9 mouse cellular contexts compared by ENCODE assay signal in the genomic region with DNA sequence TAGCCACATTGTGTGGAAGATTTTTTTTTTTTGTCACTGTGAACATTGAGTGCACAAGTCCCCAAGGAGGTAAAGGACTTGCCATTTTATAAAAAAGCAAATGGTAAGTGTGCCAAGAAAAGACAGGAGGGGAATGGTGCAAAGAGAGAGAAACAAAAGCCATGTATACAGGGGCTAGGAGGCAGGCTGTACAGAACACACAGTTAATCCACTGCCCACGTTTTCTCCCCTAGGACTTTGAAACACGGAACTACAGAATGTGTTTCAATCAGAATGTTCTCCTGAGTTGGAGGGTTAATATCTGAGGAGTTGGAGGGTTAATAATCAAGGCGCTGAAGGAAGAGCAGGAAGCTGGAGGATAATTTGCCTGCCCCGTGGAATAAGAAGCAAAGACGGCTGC.
DNase-seq lines count a peak whose midpoint lies in the region; ATAC-seq lines count a peak whose summit lies in the region.
"Had no signal": no experiment of that assay in that cellular context is flagged by ENCODE, and none has a peak within 500 bp of the region (broad histone marks: within the 10 kb centered on the region; RNA-seq: fewer than 3 reads in every experiment).

No protein-coding gene starts in this region.

- no peaks in the 10 kb centered on the region for H3K4me1 ChIP-seq in heart, embryonic 15.5 days (replicated peaks)
- peaks cover 12% of the 10 kb centered on the region; the same call in 1 of the 2 replicates for H3K4me1 ChIP-seq in limb, embryonic 12.5 days (replicated peaks)

- peak overlapping the region; percentile 21; the same call in 1 of the 2 replicates for H3K4me2 ChIP-seq in heart, embryonic 15.5 days
- peak overlapping the region; percentile 41 for H3K4me2 ChIP-seq in limb, embryonic 12.5 days

- no peaks in the 10 kb centered on the region for H3K27me3 ChIP-seq in heart, embryonic 15.5 days
- no peaks in the 10 kb centered on the region for H3K27me3 ChIP-seq in limb, embryonic 12.5 days

- DNase-seq in heart, postnatal 36 days: no peak
- DNase-seq in retina, embryonic 14.5 days (ENCODE audit: low spot score): peak; percentile 15
- no peak for DNase-seq in retina, postnatal 1 day
- no peak for DNase-seq in thymus, postnatal 10 days (ENCODE audit: low spot score in 2 of 2)
- no peak for DNase-seq in thymus, postnatal 36 days
- DNase-seq: cerebellum, postnatal 14 days had no signal

- H3K27ac ChIP-seq in heart, embryonic 15.5 days: no peak overlapping the region
- no peak overlapping the region for H3K27ac ChIP-seq in limb, embryonic 12.5 days

- no peaks in the 10 kb centered on the region for H3K36me3 ChIP-seq in heart, embryonic 15.5 days
- H3K36me3 ChIP-seq in limb, embryonic 12.5 days: no peaks in the 10 kb centered on the region

- H3K9ac ChIP-seq in heart, embryonic 15.5 days: no peak overlapping the region
- H3K9ac ChIP-seq in limb, embryonic 12.5 days (replicated peaks): no peak overlapping the region

- WGBS in heart, embryonic 15.5 days: 46% methylated on average over 5 of the region's 5 CpGs
- 36% methylated on average over 5 of the region's 5 CpGs for WGBS in limb, embryonic 12.5 days

- no peak for ATAC-seq in heart, embryonic 15.5 days (replicated peaks; ENCODE audit: insufficient number of reproducible peaks, insufficient read depth, low FRiP score, low read depth)
- no peak for ATAC-seq in limb, embryonic 12.5 days (ENCODE audit: insufficient number of reproducible peaks, insufficient read depth, low FRiP score, low TSS enrichment, low read depth)
- no peak for ATAC-seq in inflammation-experienced regulatory T-cells, adult 6 months

- H3K9me3 ChIP-seq in heart, embryonic 15.5 days (replicated peaks): no peaks in the 10 kb centered on the region
- no peaks in the 10 kb centered on the region for H3K9me3 ChIP-seq in limb, embryonic 12.5 days

- no peak overlapping the region for H3K4me3 ChIP-seq in heart, embryonic 15.5 days
- no peak overlapping the region for H3K4me3 ChIP-seq in limb, embryonic 12.5 days (replicated peaks)

- intact Hi-C loops in heart, postnatal 36 days (cut with DNase I): no loop called here
